Mouse (Mus musculus) liver, adult 2 months (tissue): ENCODE results near the gene Nkx2-5.

Source experiments
- CTCF ChIP-seq: fragments of 200-500 bp; IDR thresholded peaks from 2 replicates; pipeline ENCODE4 v1.5.1; 2011; ENCODE audit warnings: low read depth, low read length, control low read depth
- POLR2A ChIP-seq: fragments of 200-500 bp; IDR thresholded peaks from 2 replicates; pipeline ENCODE4 v1.6.1; 2011; ENCODE audit warnings: low read length, control low read depth; ENCODE audit not compliant: insufficient read depth; ENCODE audit errors: extremely low read depth

GRCm38 (mm10) chr17:26852262-26852661 lies 7.5 kb upstream of the Nkx2-5 start:
- TF ChIP-seq POLR2A, result no peak
- TF ChIP-seq CTCF, result no peak
